11 mouse cellular contexts compared by ENCODE assay signal in the genomic region with DNA sequence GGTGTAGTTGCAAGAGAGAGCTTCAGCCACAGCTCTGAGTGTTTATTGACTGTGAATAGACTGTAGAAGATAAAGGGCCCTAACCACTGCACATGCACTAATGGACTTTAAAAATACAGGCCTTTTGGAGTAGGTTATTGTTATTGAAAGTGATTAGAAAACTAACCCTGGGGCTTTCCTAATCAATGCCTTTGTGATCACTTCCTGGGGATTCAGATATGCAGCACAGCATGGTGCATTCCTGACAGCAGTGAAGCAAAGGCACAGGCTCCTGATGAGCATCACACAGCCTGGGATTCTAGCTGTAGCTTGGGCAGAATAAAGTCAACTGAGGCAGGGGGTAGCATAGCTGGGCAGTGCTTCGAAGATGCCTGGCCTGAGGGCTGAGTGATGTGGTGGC.
"Had no signal": no experiment of that assay in that cellular context is flagged by ENCODE, and none has a peak within 500 bp of the region (broad histone marks: within the 10 kb centered on the region; RNA-seq: fewer than 3 reads in every experiment).

No protein-coding gene starts in this region.

- DNase-seq: kidney, postnatal 14 days; right cerebral cortex, postnatal 4 days; spleen, adult 18-20 months; thymus, adult 18-20 months; thymus, postnatal 25 days had no signal

- H3K27me3 ChIP-seq: kidney, embryonic 15.5 days; liver, embryonic 12.5 days; midbrain, embryonic 15.5 days; neural tube, embryonic 12.5 days had no signal

- H3K4me2 ChIP-seq: kidney, embryonic 15.5 days; liver, embryonic 12.5 days; midbrain, embryonic 11.5 days; midbrain, embryonic 15.5 days; neural tube, embryonic 12.5 days had no signal

- H3K27ac ChIP-seq: kidney, embryonic 15.5 days; limb, embryonic 10.5 days; liver, embryonic 12.5 days; midbrain, embryonic 15.5 days; neural tube, embryonic 12.5 days had no signal

- H3K9ac ChIP-seq: kidney, embryonic 15.5 days; liver, embryonic 12.5 days; midbrain, embryonic 15.5 days; neural tube, embryonic 12.5 days had no signal

- H3K4me3 ChIP-seq: kidney, embryonic 15.5 days; limb, embryonic 10.5 days; liver, embryonic 12.5 days; midbrain, embryonic 15.5 days; neural tube, embryonic 12.5 days had no signal

- ATAC-seq: liver, embryonic 12.5 days; midbrain, embryonic 15.5 days had no signal

- H3K4me1 ChIP-seq: kidney, embryonic 15.5 days; liver, embryonic 12.5 days; midbrain, embryonic 15.5 days; neural tube, embryonic 12.5 days had no signal

- H3K36me3 ChIP-seq: kidney, embryonic 15.5 days; limb, embryonic 10.5 days; liver, embryonic 12.5 days; midbrain, embryonic 15.5 days; neural tube, embryonic 12.5 days had no signal

- H3K9me3 ChIP-seq: kidney, embryonic 15.5 days; limb, embryonic 10.5 days; liver, embryonic 12.5 days; midbrain, embryonic 15.5 days; neural tube, embryonic 12.5 days had no signal
